Mouse (Mus musculus) macrophage (primary cell): ENCODE measurements around the gene Usp32. TPM values are rescaled to one million over a fixed set of nuclear protein-coding genes. Genes with fewer than 3 reads are reported as not detected.

ENCODE experiments used
- H3K27ac ChIP-seq: fragments of 350-480 bp; formaldehyde crosslinking; 2 replicates; pipeline ENCODE4 v1.9.0; 2021
- H3K36me3 ChIP-seq: fragments of 350-480 bp; formaldehyde crosslinking; 2 replicates; pipeline ENCODE4 v1.9.0; 2021; ENCODE audit errors: inconsistent target
- H3K4me3 ChIP-seq: fragments of 350-480 bp; formaldehyde crosslinking; 2 replicates; pipeline ENCODE4 v1.9.0; 2021; ENCODE audit errors: inconsistent target
- H3K79me2 ChIP-seq: fragments of 350-480 bp; formaldehyde crosslinking; 2 replicates; pipeline ENCODE4 v1.9.0; 2021; ENCODE audit errors: inconsistent target
- WGBS: methylation state at CpG from one replicate; pipeline ENCODE4 v1.1.7; 2026; ENCODE audit warnings: inconsistent platforms; ENCODE audit not compliant: missing documents; 5-methylcytosine and 5-hydroxymethylcytosine counted together
- polyA plus RNA-seq: library from polyadenylated mRNA; stranded (reverse); fragments of 250-400 nt; gene quantifications from 3 replicates; pipeline ENCODE4 v1.2.4, GENCODE M21; 2018; ENCODE audit warnings: inconsistent platforms

The Usp32 gene
- polyA plus RNA-seq, 1 experiment from 2014 or later = 20.3 TPM

DNA sequence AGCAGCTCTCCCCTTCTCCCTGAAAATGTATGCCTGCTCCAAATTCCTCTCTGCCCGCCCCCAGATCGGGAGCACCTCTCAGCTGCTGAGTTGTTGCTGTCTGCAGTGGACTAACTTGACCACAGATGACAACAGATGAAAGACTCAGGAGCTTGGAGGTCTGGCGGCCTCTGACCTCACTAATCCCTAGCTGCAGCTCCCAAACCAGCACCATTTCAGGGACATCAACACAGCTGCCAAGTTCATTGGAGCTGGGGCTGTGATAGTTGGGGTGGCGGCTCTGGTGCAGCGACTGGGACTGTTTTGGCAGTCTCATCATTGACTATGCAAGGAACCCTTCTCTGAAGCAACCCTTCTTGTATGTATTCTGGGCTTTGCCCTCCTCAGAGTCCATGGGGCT, 44.8 kb downstream of the Usp32 start:
- H3K4me3 ChIP-seq = no peak overlapping the region
- WGBS = 91% methylated on average over 5 of the region's 5 CpGs
- peaks cover 6% of the 10 kb centered on the region; the same call in 1 of the 2 replicates for H3K79me2 ChIP-seq
- no peaks in the 10 kb centered on the region for H3K36me3 ChIP-seq
- no peak overlapping the region for H3K27ac ChIP-seq

DNA sequence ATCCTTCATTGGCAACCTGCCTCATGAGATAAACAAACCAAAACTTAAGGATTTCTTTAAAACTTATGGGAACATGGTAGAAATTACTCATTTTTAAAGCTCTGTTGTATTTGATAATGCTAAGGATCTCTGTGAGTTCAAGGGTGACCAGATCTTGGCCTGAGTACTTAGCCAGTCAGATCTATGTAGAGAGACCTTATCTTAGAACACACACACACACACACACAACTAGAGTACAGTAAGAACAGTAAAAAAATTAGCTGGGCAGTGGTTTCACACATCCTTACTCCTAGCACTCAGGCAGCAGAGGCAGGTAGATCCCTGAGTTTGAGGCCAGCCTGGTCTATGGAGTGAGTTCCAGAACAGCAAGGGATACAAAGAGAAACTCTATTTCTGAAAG, 53.7 kb downstream of the Usp32 start:
- peaks cover 10% of the 10 kb centered on the region; the same call in 1 of the 2 replicates for H3K79me2 ChIP-seq
- H3K4me3 ChIP-seq = no peak overlapping the region
- no peak overlapping the region for H3K27ac ChIP-seq
- H3K36me3 ChIP-seq = no peaks in the 10 kb centered on the region

DNA sequence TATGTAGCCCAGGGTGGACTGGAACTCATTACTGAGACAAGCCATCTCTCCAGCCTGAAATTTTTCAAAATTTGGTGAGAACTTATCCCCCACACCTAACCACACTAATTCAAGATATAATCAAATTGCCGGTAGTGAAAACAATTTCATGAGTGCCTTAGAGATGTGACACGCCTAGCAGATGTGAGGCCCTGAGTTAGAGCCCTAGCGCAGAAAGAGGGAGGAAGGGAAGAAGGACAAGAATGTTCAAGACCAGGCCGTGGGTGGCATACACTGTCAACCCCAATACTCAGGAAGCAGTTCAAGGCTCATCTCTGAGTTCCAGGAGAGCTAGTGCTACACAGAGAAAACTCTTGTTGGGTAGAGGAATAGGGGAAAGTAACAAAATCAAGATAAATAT, 72.1 kb downstream of the Usp32 start:
- Histone ChIP-seq H3K36me3 (peaks cover 8% of the 10 kb centered on the region; the same call in 1 of the 2 replicates), H3K79me2 (no peaks in the 10 kb centered on the region)
- WGBS = 100% methylated on average over 4 of the region's 4 CpGs

DNA sequence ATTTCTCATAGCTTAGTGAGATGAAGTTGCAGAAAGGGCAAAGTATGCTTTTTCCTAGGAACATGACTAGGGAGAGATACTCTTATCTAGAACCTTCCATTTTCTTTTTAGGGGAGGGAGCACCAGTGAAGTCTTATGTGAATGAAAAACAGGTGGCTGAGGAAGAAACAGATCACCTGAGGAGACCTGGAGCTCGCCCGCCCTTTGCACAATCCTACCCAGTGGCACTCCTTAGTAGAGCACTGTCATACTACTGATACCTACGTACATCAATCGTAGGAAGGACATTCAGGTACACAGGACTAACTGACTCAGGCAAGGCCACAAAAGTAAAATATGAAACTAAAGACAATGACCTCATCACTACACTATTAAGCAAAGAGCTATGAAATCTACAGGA, 81.4 kb downstream of the Usp32 start:
- peaks cover 5% of the 10 kb centered on the region; the same call in 1 of the 2 replicates for H3K36me3 ChIP-seq
- no peaks in the 10 kb centered on the region for H3K79me2 ChIP-seq
- no peak overlapping the region for H3K27ac ChIP-seq
- WGBS = 95% methylated on average over 4 of the region's 4 CpGs
- no peak overlapping the region for H3K4me3 ChIP-seq

More for the DNA sequence above, 72.1 kb downstream of the Usp32 start:
- Histone ChIP-seq H3K4me3 (no peak overlapping the region), H3K27ac (no peak overlapping the region)

DNA sequence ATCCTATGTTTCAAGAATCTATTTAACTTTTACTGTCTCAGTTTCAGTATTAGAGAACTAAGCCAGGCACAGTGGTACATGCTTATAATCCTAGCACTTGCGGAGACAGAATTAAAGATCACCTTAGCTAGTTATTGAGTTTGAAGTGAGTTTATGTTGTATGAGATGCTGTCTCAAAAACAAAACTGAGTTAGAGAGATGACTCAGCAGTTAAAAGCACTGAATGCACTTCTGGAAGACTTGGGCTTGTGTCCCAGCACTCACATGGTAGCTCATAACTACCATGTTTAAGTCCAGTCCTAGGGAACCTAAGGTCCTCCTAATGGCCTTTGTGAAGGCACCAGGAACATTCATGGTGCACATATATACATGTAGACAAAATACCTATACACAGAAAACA, 82.4 kb downstream of the Usp32 start:
- no peak overlapping the region for H3K27ac ChIP-seq
- H3K79me2 ChIP-seq = no peaks in the 10 kb centered on the region
- H3K4me3 ChIP-seq = no peak overlapping the region
- WGBS = 100% methylated on average over 1 of the region's 1 CpGs
- H3K36me3 ChIP-seq = peaks cover 5% of the 10 kb centered on the region; the same call in 1 of the 2 replicates

DNA sequence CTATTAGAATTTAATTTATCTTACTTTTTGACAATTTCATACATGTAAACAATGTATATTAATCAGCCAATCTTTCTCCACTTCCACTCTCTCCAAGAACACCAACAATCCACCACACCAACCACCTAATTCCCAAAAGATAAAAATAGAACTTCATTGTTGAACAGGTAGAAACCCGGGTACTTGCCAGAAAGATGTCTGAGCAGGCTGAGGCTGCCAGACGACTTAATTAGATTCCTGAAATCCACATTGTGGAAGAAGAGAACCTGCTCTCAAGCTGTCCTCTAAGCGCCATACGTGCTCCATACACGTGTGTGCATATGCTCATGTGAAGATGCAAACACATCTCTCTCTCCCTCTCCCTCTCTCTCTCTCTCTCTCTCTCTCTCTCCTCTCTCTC, 83.1 kb downstream of the Usp32 start:
- Histone ChIP-seq H3K79me2 (no peaks in the 10 kb centered on the region), H3K27ac (no peak overlapping the region), H3K36me3 (peaks cover 5% of the 10 kb centered on the region; the same call in 1 of the 2 replicates), H3K4me3 (no peak overlapping the region)
- 96% methylated on average over 5 of the region's 5 CpGs for WGBS

DNA sequence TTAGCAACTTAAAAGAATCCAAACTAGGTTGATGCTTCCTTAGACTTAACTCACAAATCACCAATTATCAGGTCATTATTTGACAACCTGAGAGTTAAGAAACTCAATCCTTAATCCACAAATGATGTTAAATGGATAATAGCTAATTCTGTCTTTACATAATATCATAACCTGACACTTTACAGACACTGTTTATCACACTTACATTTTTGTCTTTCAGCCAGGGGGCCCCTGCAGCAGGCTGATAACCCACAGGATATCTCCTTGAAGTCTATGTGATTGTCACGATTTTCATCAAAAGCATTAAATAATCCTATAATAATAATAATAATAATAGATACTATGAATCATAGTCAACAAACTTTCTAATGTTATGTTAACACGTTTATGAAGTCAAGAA, 84.4 kb downstream of the Usp32 start:
- Histone ChIP-seq H3K36me3 (peaks cover 11% of the 10 kb centered on the region; the same call in 1 of the 2 replicates), H3K79me2 (no peaks in the 10 kb centered on the region), H3K27ac (no peak overlapping the region), H3K4me3 (no peak overlapping the region)
- 100% methylated on average over 2 of the region's 2 CpGs for WGBS

DNA sequence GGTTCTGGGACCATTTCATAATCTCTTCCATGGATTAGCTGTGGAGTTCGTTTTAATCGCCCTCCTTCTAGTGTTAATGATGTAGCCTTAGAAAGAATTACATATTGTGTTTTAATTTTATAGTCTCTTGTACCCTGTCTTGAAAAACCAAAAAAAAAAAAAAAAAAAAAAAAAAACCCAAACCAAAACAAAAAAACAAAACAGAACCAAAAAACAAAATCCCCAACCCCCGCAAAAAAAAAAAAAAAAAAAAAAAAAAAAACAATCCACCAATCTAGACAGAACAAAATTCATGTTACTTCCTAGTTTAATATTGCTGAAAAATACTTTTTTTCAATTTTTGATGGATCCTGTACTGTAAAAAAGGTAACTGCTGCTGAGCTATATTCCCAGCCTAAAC, 100.7 kb downstream of the Usp32 start:
- WGBS = 94% methylated on average over 2 of the region's 3 CpGs

DNA sequence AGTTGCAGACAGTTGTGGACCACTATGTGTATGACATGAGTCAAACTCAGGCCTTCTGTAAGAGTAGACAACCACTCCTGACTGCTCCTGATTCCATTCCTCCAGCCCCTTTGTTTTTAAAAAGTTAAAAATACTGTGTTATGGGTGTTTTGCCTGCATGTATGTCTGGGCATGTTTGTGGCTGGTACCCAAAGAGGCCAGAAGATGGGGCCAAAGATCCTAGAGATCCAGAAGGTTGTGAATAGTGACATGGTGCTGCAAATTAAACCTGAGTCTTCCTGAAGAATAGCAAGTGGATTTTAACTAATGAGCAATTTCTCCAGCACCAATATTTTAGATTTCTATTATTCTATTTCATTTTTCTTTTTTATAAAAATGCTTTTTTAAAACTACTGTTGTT, 126.8 kb downstream of the Usp32 start:
- H3K4me3 ChIP-seq = no peak overlapping the region
- no peak overlapping the region for H3K27ac ChIP-seq
- no peaks in the 10 kb centered on the region for H3K79me2 ChIP-seq
- H3K36me3 ChIP-seq = peaks cover 15% of the 10 kb centered on the region; the same call in 1 of the 2 replicates

More for the DNA sequence above, 100.7 kb downstream of the Usp32 start:
- no peaks in the 10 kb centered on the region for H3K79me2 ChIP-seq
- H3K27ac ChIP-seq = no peak overlapping the region
- H3K4me3 ChIP-seq = no peak overlapping the region
- H3K36me3 ChIP-seq = peaks cover 25% of the 10 kb centered on the region

DNA sequence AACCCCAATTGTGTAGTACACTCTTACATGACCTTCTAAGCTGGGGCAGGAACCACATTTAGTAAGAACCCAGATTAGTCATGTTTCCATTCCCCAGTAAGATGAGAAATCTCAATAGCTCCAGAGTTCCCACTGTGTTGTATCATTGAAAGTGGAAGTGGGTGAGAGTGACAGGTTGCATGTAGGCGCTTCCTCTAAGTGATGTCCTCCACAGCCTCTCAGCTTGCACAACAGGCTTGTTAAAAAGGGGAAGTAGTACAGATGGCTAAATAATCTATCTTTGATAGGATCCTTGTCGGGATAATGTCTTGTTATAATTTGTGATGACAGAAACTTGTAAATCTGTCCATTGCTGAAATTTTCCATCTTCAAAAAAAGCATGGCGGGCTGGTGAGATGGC, 136.4 kb downstream of the Usp32 start:
- H3K27ac ChIP-seq = no peak overlapping the region
- 24% methylated on average over 3 of the region's 3 CpGs for WGBS
- H3K36me3 ChIP-seq = peaks cover 6% of the 10 kb centered on the region; the same call in 1 of the 2 replicates
- no peak overlapping the region for H3K4me3 ChIP-seq
- H3K79me2 ChIP-seq = no peaks in the 10 kb centered on the region

DNA sequence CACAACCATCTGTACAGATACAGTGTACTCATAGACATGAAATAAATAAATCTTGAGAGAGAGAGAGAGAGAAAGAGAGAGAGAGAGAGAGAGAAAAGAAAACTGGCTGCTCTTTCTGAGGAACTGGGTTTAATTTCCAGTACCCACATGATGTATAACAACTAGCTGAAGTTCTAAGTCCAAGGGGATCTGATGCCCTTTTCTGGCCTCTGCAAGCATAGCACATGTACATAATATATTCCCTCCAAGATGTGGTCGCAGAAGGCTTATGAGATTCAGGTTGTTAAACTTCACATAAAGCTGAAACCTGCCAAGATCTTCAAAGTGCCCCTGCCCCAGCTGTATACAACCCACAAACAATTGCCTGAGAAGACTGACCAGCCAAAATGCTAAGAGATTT, 144.7 kb downstream of the Usp32 start:
- no peak overlapping the region for H3K4me3 ChIP-seq
- H3K79me2 ChIP-seq = no peaks in the 10 kb centered on the region
- no peak overlapping the region for H3K27ac ChIP-seq
- peaks cover 19% of the 10 kb centered on the region; the same call in 1 of the 2 replicates for H3K36me3 ChIP-seq
- WGBS = 100% methylated on average over 1 of the region's 1 CpGs

DNA sequence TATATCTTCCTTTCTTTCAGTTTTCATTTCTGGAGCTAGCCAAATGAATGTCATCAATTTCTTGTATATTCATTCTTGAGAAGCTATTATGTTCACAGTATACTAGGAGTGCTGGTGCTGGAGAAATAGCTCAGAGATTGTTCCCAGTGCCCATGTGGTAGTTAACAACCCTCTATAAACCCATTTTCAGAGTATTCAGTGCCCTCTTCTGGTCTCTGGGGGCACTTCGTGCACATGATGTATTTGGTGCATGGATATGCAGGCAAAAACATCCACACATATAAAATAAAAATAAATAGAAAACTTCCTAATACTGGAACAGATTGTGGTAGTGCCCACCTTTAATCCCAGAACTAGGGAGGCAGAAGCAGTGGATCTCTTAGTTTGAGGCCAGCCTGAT, 147.0 kb downstream of the Usp32 start:
- Histone ChIP-seq H3K27ac (no peak overlapping the region), H3K36me3 (peaks cover 32% of the 10 kb centered on the region; the same call in 1 of the 2 replicates), H3K79me2 (no peaks in the 10 kb centered on the region), H3K4me3 (no peak overlapping the region)
- 100% methylated on average over 1 of the region's 1 CpGs for WGBS

DNA sequence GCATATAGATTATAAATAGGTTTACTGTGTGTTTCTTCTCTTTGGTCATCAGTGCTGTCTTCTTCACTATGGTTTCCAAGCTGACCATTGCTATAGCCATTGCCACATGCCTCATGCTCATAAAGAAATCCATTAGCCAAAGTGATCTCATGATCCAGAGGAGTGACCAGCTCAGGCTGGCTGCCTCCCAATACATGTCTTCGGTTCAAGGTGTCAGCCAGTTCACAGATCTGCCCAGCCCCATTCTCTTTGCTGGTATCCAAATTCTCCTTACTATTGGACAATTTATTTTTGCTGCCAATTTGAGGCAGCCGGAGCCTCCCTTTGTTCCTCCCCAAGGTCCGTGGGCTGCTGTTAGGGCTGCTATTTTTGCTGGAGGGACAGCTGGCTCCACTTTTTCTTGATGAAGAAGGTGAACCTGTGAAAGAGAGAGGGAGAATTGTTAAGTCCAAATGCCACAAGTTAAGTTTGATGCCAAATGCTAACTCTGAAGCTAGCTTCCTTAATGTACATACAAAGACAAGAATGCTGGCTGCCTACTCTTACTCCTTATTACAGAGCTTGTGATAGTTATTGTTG, 151.5 kb downstream of the Usp32 start:
- no peak overlapping the region for H3K4me3 ChIP-seq
- no peak overlapping the region for H3K27ac ChIP-seq
- no peaks in the 10 kb centered on the region for H3K79me2 ChIP-seq
- 96% methylated on average over 3 of the region's 3 CpGs for WGBS
- peaks cover 49% of the 10 kb centered on the region for H3K36me3 ChIP-seq

DNA sequence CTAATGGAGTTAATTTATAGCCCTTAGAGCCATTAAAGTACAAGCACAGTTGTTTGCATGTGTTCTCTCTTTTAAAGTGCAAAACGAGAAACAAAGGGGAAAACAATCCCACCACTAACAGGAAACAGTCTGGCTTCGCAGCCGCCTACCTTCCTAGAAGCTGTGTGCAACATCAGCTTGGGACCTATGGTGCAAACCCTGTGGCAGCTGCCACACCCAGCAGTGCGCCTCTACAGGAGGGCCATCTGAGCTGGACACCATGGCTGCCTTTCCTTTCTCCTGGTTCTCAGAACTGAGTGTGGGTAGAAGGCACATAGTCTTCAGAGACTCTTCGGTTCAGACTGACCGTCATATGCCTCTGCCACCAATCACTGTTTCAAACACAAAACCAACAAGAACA, 154.5 kb downstream of the Usp32 start:
- no peak overlapping the region for H3K4me3 ChIP-seq
- WGBS = 88% methylated on average over 6 of the region's 6 CpGs
- peaks cover 36% of the 10 kb centered on the region for H3K36me3 ChIP-seq
- H3K79me2 ChIP-seq = no peaks in the 10 kb centered on the region
- no peak overlapping the region for H3K27ac ChIP-seq

DNA sequence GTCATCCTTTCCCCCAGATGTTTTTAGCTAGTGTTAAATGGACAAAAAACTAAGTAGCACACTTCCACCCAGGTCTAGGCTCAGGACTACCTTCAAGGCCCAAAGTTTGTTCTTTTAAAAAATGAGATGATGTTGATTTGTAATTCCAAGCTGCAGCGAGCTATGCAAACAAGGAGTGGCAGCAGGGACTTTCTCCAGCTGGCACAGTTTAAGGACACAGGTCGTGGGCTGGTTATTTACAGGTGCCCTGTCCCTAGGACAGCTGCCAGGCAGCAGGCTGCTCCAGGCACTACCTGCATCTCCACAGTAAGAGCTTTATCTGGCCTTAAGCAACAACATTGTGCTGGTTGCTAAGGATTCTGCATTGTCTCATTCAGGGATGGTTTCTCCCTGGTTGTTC, 159.3 kb downstream of the Usp32 start:
- WGBS = 86% methylated on average over 2 of the region's 2 CpGs
- Histone ChIP-seq H3K4me3 (no peak overlapping the region), H3K27ac (no peak overlapping the region)

DNA sequence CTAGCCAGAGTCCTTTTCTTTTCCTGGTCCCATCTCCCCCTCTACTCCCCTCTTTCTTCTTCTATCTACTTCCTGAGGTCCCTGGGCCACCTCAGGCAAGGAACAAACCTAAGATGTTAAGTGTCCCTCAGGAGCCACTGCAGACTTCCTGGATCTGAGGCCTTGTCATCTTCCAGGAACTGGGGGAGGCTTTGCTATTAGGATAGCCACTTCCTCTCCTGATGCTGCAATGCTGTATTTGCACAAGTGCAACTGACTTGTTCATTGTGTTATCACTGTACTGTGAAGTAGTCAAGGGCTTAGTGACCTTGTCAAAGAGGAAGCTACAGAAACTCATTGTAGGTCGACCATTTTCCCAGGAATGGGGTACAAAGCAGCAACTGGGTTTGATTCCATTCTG, 160.6 kb downstream of the Usp32 start:
- H3K4me3 ChIP-seq = no peak overlapping the region
- H3K27ac ChIP-seq = no peak overlapping the region
- no peaks in the 10 kb centered on the region for H3K36me3 ChIP-seq
- no peaks in the 10 kb centered on the region for H3K79me2 ChIP-seq
- 11% methylated on average over 1 of the region's 1 CpGs for WGBS

More for the DNA sequence above, 159.3 kb downstream of the Usp32 start:
- Histone ChIP-seq H3K36me3 (peaks cover 8% of the 10 kb centered on the region; the same call in 1 of the 2 replicates), H3K79me2 (no peaks in the 10 kb centered on the region)
